Mouse (Mus musculus) heart, embryonic 12.5 days (tissue): ENCODE data around the gene Trmu. TPM values are rescaled to one million over a fixed set of nuclear protein-coding genes. Genes with fewer than 3 reads are reported as not detected.

Source experiments
- ATAC-seq: fragments of 200-750 bp; cut with Nextera tagmentation; 2 replicates; pipeline ENCODE4 v1.8.0; 2017; ENCODE audit warnings: moderate TSS enrichment, moderate library complexity; ENCODE audit not compliant: insufficient number of reproducible peaks, low FRiP score
- H3K27ac ChIP-seq: fragments of 300-500 bp; sonication (generic); 2 replicates; pipeline ENCODE4 v1.5.1; 2016; ENCODE audit warnings: mild to moderate bottlenecking, moderate library complexity; ENCODE audit not compliant: poor library complexity, severe bottlenecking
- H3K27me3 ChIP-seq: fragments of 300-500 bp; sonication (generic); replicated peaks from 2 replicates; pipeline ENCODE4 v1.6.1; 2016; ENCODE audit warnings: mild to moderate bottlenecking, moderate library complexity
- H3K36me3 ChIP-seq: fragments of 300-500 bp; sonication (generic); 2 replicates; pipeline ENCODE4 v1.6.1; 2016; ENCODE audit warnings: mild to moderate bottlenecking, moderate library complexity
- H3K4me1 ChIP-seq: fragments of 300-500 bp; sonication (generic); replicated peaks from 2 replicates; pipeline ENCODE4 v1.6.1; 2016; ENCODE audit warnings: mild to moderate bottlenecking
- H3K4me2 ChIP-seq: fragments of 300-500 bp; sonication (generic); 2 replicates; pipeline ENCODE4 v1.6.1; 2016; ENCODE audit warnings: mild to moderate bottlenecking, moderate library complexity
- H3K4me3 ChIP-seq: fragments of 300-500 bp; sonication (generic); 2 replicates; pipeline ENCODE4 v1.5.1; 2016; ENCODE audit warnings: mild to moderate bottlenecking
- H3K9ac ChIP-seq: fragments of 300-500 bp; sonication (generic); 2 replicates; pipeline ENCODE4 v1.6.1; 2016; ENCODE audit warnings: mild to moderate bottlenecking, moderate library complexity
- H3K9me3 ChIP-seq: fragments of 300-500 bp; sonication (generic); replicated peaks from 2 replicates; pipeline ENCODE4 v1.6.1; 2016; ENCODE audit warnings: mild to moderate bottlenecking, moderate library complexity
- WGBS: fragments of 180-500 bp; shearing (Covaris S2); methylation state at CpG from one replicate; pipeline ENCODE4 v1.1.7; 2016; 5-methylcytosine and 5-hydroxymethylcytosine counted together
- polyA plus RNA-seq: library from polyadenylated mRNA; unstranded; fragments of >200 nt; fragmentation: Nextera tagmentation; extraction: Ambion mirVana; gene quantifications from 2 replicates; pipeline ENCODE4 v1.2.1, GENCODE M21; 2016

The Trmu gene
- polyA plus RNA-seq, 1 experiment from 2014 or later = 30.1 TPM

DNA sequence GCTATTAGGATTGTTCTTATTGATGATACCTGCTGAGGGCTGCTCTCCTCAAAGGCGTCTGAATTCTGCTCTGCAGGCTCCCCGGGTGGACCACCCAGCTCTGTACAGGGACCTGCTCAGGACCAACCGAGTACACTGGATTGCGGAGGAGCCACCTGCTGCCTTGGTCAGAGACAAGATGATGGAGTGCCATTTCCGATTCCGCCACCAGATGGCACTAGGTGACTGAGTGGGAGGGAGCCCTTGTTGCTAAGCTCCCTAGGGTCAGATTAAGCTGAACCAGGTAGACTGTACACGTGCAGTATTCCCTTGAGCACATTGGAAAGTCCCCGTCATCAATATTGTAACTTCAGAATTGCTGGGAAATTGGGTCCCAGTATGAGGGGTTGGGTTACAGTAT, 17.2 kb downstream of the Trmu start:
- Histone ChIP-seq H3K9me3 (no peaks in the 10 kb centered on the region), H3K4me1 (peaks cover 7% of the 10 kb centered on the region; the same call in 1 of the 2 replicates), H3K36me3 (peaks cover 78% of the 10 kb centered on the region), H3K27me3 (no peaks in the 10 kb centered on the region), H3K9ac (no peak overlapping the region), H3K4me3 (no peak overlapping the region), H3K4me2 (no peak overlapping the region), H3K27ac (no peak overlapping the region)
- 17% methylated on average over 8 of the region's 8 CpGs for WGBS
- ATAC-seq = no peak

DNA sequence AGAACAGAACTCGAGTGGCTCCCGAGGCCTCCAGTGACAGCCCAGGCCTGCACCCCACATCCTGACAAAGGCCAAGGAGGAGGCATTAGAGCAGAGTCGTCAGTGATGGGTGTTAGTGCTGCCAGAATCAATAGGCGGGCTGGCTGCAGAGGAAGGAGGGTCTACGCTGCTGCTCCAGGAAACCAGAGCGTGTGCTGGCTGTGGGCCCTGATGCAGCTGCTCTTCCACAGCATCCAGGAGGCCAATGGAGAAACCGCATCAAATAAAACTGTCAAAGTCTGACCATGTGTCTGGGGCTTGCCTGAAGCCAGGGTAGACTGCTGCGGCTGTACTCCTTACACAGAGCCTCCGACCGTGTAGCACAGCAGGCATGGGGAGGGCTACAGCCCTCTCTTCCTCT, 18.0 kb downstream of the Trmu start:
- no peaks in the 10 kb centered on the region for H3K27me3 ChIP-seq
- WGBS = 84% methylated on average over 10 of the region's 10 CpGs
- H3K36me3 ChIP-seq = peaks cover 71% of the 10 kb centered on the region

DNA sequence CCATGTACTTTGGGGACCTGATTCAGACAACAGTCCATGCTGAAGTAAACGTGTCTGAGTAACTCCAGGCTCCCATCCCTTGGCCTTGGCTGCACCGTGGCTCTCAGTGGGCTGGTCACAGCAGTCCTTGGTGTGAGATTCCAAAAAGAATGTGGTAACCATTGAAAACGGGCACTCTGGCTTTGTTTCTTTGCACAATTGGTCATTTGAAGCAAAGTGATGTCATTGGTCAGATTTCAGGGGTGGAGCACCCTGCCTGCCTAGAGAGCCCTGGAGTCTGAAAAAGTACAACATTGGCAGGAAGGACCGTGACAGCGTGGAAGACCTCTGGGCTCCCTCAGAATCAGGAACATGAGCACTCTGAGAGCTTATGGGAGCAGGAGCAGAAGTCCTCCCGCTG, 20.3 kb downstream of the Trmu start:
- Histone ChIP-seq H3K9ac (no peak overlapping the region), H3K36me3 (peaks cover 48% of the 10 kb centered on the region), H3K9me3 (no peaks in the 10 kb centered on the region), H3K4me2 (no peak overlapping the region), H3K27me3 (peaks cover 5% of the 10 kb centered on the region; the same call in 1 of the 2 replicates), H3K27ac (no peak overlapping the region), H3K4me1 (no peaks in the 10 kb centered on the region), H3K4me3 (no peak overlapping the region)
- 80% methylated on average over 6 of the region's 6 CpGs for WGBS
- ATAC-seq = no peak

More for the DNA sequence above, 18.0 kb downstream of the Trmu start:
- no peak overlapping the region for H3K9ac ChIP-seq
- H3K4me2 ChIP-seq = no peak overlapping the region
- H3K4me1 ChIP-seq = no peaks in the 10 kb centered on the region
- no peak for ATAC-seq
- no peaks in the 10 kb centered on the region for H3K9me3 ChIP-seq
- H3K27ac ChIP-seq = no peak overlapping the region
- H3K4me3 ChIP-seq = no peak overlapping the region

DNA sequence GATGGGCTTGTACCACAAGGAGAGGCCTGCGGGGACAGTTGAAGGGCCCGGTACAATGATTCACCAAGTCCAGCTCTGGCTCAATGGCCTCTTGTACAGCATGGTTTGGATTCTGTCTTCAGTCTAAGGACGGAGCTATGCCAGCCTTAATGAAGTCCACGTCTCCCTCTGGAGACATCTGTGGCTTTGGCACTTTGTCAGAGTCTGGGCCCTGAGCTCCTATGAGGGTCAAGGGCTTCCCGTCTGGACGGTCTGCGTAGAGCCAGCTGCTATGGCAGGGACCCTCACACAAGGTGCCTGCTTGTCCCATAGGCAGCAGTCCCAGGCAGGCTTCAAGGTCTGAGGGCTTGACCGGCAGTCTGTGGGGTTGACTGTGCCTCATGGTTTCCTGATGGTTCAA, 21.2 kb downstream of the Trmu start:
- peaks cover 39% of the 10 kb centered on the region for H3K36me3 ChIP-seq
- H3K4me1 ChIP-seq = no peaks in the 10 kb centered on the region
- no peak overlapping the region for H3K4me3 ChIP-seq
- H3K9ac ChIP-seq = no peak overlapping the region
- H3K4me2 ChIP-seq = no peak overlapping the region
- H3K9me3 ChIP-seq = no peaks in the 10 kb centered on the region
- H3K27me3 ChIP-seq = peaks cover 5% of the 10 kb centered on the region; the same call in 1 of the 2 replicates
- WGBS = 89% methylated on average over 8 of the region's 8 CpGs
- H3K27ac ChIP-seq = no peak overlapping the region
- ATAC-seq = no peak

DNA sequence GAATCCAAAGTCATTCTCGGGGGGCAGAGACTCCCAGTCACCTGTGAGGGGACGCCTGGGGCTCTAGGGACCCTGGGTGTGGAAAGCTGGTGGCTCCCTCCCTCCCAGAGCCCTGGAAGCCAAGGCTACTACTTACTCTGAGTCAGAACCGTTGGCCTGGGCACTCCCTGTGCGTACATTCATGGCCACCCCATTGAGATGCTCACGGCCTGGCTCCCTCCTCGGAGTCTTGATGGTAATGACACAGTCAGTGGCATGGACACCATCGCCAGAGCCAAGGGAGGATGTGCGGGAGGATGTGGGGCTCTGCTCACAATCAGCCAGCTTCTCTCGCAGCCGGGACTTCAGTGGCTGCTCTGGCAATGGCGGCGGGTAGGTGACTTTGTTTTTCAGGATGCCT, 21.7 kb downstream of the Trmu start:
- no peak overlapping the region for H3K9ac ChIP-seq
- ATAC-seq = no peak
- H3K4me1 ChIP-seq = no peaks in the 10 kb centered on the region
- no peaks in the 10 kb centered on the region for H3K9me3 ChIP-seq
- H3K27ac ChIP-seq = no peak overlapping the region
- H3K4me3 ChIP-seq = no peak overlapping the region
- WGBS = 72% methylated on average over 12 of the region's 12 CpGs
- H3K27me3 ChIP-seq = peaks cover 5% of the 10 kb centered on the region; the same call in 1 of the 2 replicates
- H3K36me3 ChIP-seq = peaks cover 34% of the 10 kb centered on the region
- no peak overlapping the region for H3K4me2 ChIP-seq

DNA sequence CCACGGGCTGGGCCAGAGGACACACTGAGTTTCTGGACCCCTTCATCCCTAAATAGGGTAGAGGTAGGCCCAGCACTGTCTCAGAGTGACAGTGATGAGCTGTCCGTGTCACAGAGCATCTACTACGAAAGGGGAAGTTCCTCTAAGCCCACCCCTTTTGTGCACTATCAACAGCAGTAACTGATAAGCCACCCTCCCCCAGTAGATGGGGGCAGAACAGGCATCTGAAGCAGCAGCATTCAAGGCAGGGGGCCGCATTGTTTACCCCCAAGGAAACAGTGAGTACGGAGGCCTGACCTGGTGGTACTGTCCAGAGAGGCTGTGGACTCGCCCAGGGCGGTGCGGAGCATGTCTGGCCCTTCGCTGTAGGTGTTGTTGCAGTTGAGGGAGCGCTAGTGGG, 23.4 kb downstream of the Trmu start:
- H3K27ac ChIP-seq = no peak overlapping the region
- no peak for ATAC-seq
- H3K4me2 ChIP-seq = no peak overlapping the region
- no peaks in the 10 kb centered on the region for H3K9me3 ChIP-seq
- H3K4me3 ChIP-seq = no peak overlapping the region
- H3K27me3 ChIP-seq = peaks cover 5% of the 10 kb centered on the region; the same call in 1 of the 2 replicates
- H3K36me3 ChIP-seq = peaks cover 20% of the 10 kb centered on the region
- H3K4me1 ChIP-seq = no peaks in the 10 kb centered on the region
- WGBS = 52% methylated on average over 10 of the region's 10 CpGs
- no peak overlapping the region for H3K9ac ChIP-seq

DNA sequence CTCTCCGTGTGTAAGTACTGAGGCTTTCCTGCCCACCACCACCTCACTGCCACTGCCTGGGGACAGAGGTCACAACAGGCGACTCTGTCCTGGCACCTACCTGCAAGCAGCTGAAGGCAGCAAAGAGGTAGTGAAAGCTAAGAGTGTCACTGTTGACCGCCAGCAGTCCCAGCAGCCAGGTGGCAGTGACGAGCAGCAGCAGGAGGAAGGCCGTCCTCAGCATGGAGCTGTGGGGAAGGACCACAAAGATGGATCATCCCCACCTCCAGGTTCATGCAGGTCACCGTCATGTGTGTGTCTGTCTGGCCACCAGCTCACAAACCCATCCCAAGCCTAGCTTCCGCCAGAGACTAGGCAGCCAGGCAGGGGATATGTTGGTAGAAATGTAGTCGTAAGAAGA, 24.7 kb downstream of the Trmu start:
- Histone ChIP-seq H3K36me3 (peaks cover 8% of the 10 kb centered on the region; the same call in 1 of the 2 replicates), H3K4me2 (no peak overlapping the region), H3K4me1 (no peaks in the 10 kb centered on the region), H3K4me3 (no peak overlapping the region), H3K27ac (no peak overlapping the region), H3K9ac (no peak overlapping the region), H3K9me3 (no peaks in the 10 kb centered on the region), H3K27me3 (peaks cover 5% of the 10 kb centered on the region; the same call in 1 of the 2 replicates)
- ATAC-seq = no peak
- WGBS = 55% methylated on average over 8 of the region's 8 CpGs

DNA sequence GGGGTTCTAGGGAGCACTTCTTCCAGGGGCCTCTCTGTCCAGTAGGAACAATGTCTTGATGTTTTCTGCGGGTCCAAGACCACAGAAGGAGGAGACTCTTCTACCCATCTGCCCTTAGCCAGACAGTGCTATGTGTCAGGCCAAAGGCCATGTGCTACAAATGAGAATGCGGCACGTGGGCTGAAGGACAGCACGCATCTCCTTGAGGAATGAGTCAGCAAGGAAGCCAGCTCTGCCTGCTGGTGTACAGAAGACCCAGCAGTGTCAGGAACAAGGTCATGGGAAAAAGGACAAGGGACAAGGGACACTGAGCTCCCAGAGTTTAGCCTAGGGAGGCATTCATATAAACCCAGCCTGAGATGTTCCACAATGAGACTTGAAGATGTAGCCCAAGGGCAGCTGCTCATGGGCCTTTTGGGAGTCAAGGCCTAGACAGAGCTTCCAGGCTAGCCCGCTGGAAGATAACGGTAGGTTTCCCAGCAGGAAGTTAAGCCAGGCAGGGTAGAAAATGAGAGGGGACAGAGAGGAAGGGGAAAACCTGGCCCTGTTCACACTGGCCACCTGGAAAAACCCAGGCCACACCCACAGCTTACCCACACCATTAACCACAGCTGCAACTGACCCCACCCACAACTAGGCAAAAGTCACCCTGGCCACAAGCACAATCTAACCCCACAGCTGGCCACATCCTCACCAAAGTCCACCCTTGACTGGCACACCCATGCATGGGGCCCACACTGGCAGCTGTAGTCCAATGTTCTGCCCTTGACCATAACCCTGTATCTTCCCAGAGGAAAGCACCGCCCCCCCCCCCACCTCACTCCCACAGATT, 29.8 kb downstream of the Trmu start:
- 82% methylated on average over 7 of the region's 7 CpGs for WGBS
- H3K4me1 ChIP-seq = peaks cover 12% of the 10 kb centered on the region
- no peak overlapping the region for H3K27ac ChIP-seq
- H3K4me3 ChIP-seq = no peak overlapping the region
- H3K27me3 ChIP-seq = no peaks in the 10 kb centered on the region
- H3K9me3 ChIP-seq = no peaks in the 10 kb centered on the region
- no peak for ATAC-seq
- no peaks in the 10 kb centered on the region for H3K36me3 ChIP-seq
- no peak overlapping the region for H3K9ac ChIP-seq
- H3K4me2 ChIP-seq = no peak overlapping the region

DNA sequence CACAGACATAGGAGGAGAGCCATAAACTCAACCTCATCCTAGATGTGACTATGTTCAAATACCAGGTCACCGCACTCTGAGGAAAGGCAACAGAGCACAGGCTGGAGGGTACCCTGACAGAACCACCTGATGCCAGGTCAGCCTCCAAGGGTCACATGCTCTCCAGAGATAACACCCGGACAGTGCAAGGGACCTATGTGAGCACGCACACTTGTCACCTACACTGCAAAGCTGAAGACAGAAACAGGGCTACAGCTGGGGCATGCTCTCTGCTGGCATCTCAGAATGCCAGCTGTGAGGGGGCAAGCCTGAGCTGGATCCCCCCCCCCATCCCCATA, 30.3 kb downstream of the Trmu start:
- 70% methylated on average over 3 of the region's 3 CpGs for WGBS

DNA sequence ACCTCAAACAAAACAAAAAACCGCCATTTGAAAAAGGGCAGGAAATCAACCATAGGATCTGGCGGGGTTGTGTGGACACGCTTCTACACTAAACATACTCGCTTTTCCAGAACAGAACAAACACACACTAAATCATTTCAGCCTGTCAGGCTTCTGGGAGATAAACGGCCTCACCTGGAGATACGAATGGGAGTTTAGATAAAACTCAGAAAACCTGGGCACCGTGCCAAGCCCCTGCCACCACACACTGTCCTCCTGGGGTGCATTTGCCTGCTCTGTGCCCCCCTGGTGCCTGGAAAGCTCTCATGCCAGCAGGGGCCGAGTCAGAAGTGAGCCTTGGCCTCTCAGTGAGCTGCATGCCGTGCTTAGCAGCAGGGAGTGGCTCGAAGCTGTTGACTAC, 30.8 kb downstream of the Trmu start:
- H3K9ac ChIP-seq = no peak overlapping the region
- H3K36me3 ChIP-seq = no peaks in the 10 kb centered on the region
- H3K27me3 ChIP-seq = no peaks in the 10 kb centered on the region
- no peaks in the 10 kb centered on the region for H3K9me3 ChIP-seq
- WGBS = 58% methylated on average over 10 of the region's 10 CpGs
- no peak overlapping the region for H3K4me2 ChIP-seq
- peaks cover 12% of the 10 kb centered on the region for H3K4me1 ChIP-seq
- no peak overlapping the region for H3K27ac ChIP-seq
- ATAC-seq = no peak
- no peak overlapping the region for H3K4me3 ChIP-seq

More for the DNA sequence above, 30.3 kb downstream of the Trmu start:
- H3K27ac ChIP-seq = no peak overlapping the region
- H3K27me3 ChIP-seq = no peaks in the 10 kb centered on the region
- H3K9me3 ChIP-seq = no peaks in the 10 kb centered on the region
- H3K4me3 ChIP-seq = no peak overlapping the region
- no peaks in the 10 kb centered on the region for H3K36me3 ChIP-seq
- no peak overlapping the region for H3K9ac ChIP-seq
- peaks cover 12% of the 10 kb centered on the region for H3K4me1 ChIP-seq
- ATAC-seq = 0 out of 2 replicates have a peak, but pooled peaks have one; percentile 19
- H3K4me2 ChIP-seq = no peak overlapping the region

DNA sequence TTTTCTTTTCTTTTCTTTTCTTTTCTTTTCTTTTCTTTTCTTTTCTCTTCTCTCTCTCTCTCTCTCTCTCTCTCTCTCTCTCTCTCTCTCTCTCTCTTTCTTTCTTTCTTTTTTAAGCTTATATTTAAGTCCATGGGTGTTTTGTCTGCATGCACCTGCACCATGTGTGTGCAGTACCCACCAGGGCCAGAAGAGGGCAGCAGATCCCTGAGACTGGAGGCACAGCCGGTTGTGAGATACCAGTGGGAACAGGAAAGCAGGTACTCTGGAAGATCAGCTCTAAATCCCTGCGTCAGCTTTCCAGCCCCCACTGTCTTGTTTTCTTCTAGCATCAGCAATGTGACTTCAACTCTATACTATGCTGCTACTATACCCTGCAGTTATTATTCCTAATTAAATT, 34.5 kb downstream of the Trmu start:
- H3K27me3 ChIP-seq = no peaks in the 10 kb centered on the region
- 0 out of 2 replicates have a peak, but pooled peaks cover 6% of the 10 kb centered on the region for H3K36me3 ChIP-seq
- H3K9ac ChIP-seq = no peak overlapping the region
- 33% methylated on average over 2 of the region's 2 CpGs for WGBS
- H3K27ac ChIP-seq = no peak overlapping the region
- peaks cover 5% of the 10 kb centered on the region; the same call in 1 of the 2 replicates for H3K9me3 ChIP-seq
- ATAC-seq = no peak
- H3K4me3 ChIP-seq = no peak overlapping the region
- H3K4me1 ChIP-seq = peaks cover 12% of the 10 kb centered on the region
- no peak overlapping the region for H3K4me2 ChIP-seq
